Mouse (Mus musculus) lung, postnatal 10 days (tissue): ENCODE data around the gene Idua.
"Not testable (repeated sequence)": the region's sequence is repeated elsewhere in the genome, so short reads cannot be mapped to it uniquely, and the experiment has no call there.

ENCODE experiments used
- DNase-seq: peaks from one replicate; pipeline ENCODE4 v3.0.0; 2021

Gene Idua

GRCm38 (mm10) chr5:108659698-108660631 is at the start of gene Idua:
Gene Idua (plus strand): TSS chr5:108660331.
- peak; percentile 21 for DNase-seq

- no peak for DNase-seq
Observed at GRCm38 (mm10) chr5:108610426-108610825, 49.7 kb upstream of the Idua start.

- no peak for DNase-seq
Observed at GRCm38 (mm10) chr5:108621870-108622269, 38.3 kb upstream of the Idua start.

- DNase-seq, result no peak
Observed at GRCm38 (mm10) chr5:108626050-108626660, 34.0 kb upstream of the Idua start.

- DNase-seq, result no peak
Observed at GRCm38 (mm10) chr5:108628891-108629633, 31.1 kb upstream of the Idua start.

GRCm38 (mm10) chr5:108629634-108630483 is 30.3 kb upstream of the Idua start, which contains the start of the genes Gak and Tmem175:
Gene Gak (minus strand): TSS chr5:108629755.
Gene Tmem175 (plus strand): TSS chr5:108629770.
- peak; percentile 95 for DNase-seq

GRCm38 (mm10) chr5:108633676-108634075 is 26.5 kb upstream of the Idua start:
- no peak for DNase-seq

GRCm38 (mm10) chr5:108634088-108634487 is 26.0 kb upstream of the Idua start:
- DNase-seq, result not testable (repeated sequence)

- DNase-seq, result no peak
Observed at GRCm38 (mm10) chr5:108636172-108636571, 24.0 kb upstream of the Idua start.

- DNase-seq, result no peak
Observed at GRCm38 (mm10) chr5:108643674-108644073, 16.5 kb upstream of the Idua start.

- DNase-seq, result no peak
Observed at GRCm38 (mm10) chr5:108645651-108646342, 14.3 kb upstream of the Idua start.

- DNase-seq, result no peak
Observed at GRCm38 (mm10) chr5:108646343-108646660, 13.8 kb upstream of the Idua start.

GRCm38 (mm10) chr5:108647311-108647710 is 12.8 kb upstream of the Idua start:
- no peak for DNase-seq

- DNase-seq, result no peak
Observed at GRCm38 (mm10) chr5:108647820-108648465, 12.2 kb upstream of the Idua start.

GRCm38 (mm10) chr5:108648937-108649576 is 11.1 kb upstream of the Idua start:
- DNase-seq, result no peak

GRCm38 (mm10) chr5:108650341-108650740 is 9.8 kb upstream of the Idua start:
- DNase-seq, result no peak

GRCm38 (mm10) chr5:108651136-108651720 is 8.9 kb upstream of the Idua start:
- DNase-seq, result no peak

GRCm38 (mm10) chr5:108651823-108652222 is 8.3 kb upstream of the Idua start:
- DNase-seq, result peak; percentile 77

- DNase-seq, result no peak
Observed at GRCm38 (mm10) chr5:108653341-108653740, 6.8 kb upstream of the Idua start.

- DNase-seq, result no peak
Observed at GRCm38 (mm10) chr5:108654444-108654990, 5.6 kb upstream of the Idua start.
